Comparison of ENCODE assay signal across 27 mouse cellular contexts in the genomic region with DNA sequence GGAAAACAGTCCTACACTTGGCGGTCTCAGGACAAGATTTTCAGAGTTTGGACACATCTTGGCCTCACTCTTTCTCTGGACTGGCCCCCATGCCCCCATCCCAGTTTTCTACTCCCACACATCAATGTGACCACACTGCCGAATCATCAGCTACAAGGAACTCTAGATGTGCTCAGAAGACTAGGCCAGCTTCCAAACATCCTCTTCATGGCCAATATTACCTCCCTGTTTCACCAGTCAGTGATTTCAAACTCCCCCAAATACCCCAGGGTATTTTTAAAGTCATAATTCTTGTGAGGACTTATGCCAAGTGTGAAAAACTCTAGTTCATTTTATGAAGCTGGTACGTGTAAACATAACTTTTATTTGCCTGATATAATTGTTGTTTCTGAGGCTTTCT. TPM values are rescaled to one million over a fixed set of nuclear protein-coding genes. Genes with fewer than 3 reads are reported as not detected.
DNase-seq lines count a peak whose midpoint lies in the region; ATAC-seq and TF ChIP-seq lines count a peak whose summit lies in the region.
"Had no signal": no experiment of that assay in that cellular context is flagged by ENCODE, and none has a peak within 500 bp of the region (broad histone marks: within the 10 kb centered on the region; RNA-seq: fewer than 3 reads in every experiment).

No protein-coding gene starts in this region.

- peaks cover 9% of the 10 kb centered on the region for H3K4me1 ChIP-seq in embryonic fibroblast, embryonic 13.5 days (ENCODE audit: control insufficient read depth, insufficient read depth, low read length)
- no peaks in the 10 kb centered on the region for H3K4me1 ChIP-seq in hindbrain, embryonic 14.5 days (replicated peaks; ENCODE audit: control insufficient read depth, insufficient read depth, low read length)
- H3K4me1 ChIP-seq: embryonic facial prominence, embryonic 12.5 days; embryonic facial prominence, embryonic 15.5 days; forebrain, embryonic 12.5 days; forebrain, embryonic 15.5 days; heart, embryonic 10.5 days; heart, embryonic 13.5 days; hindbrain, embryonic 12.5 days; intestine, embryonic 15.5 days had no signal

- TF ChIP-seq CTCF in embryonic fibroblast, embryonic 13.5 days (IDR thresholded peaks at IDR 0.05; ENCODE audit: borderline replicate concordance, insufficient read depth, low read length) = no peak

- 88% methylated on average over 3 of the region's 3 CpGs for WGBS in hindbrain, embryonic 14.5 days

- no peak overlapping the region for H3K4me2 ChIP-seq in hindbrain, embryonic 14.5 days (replicated peaks)
- H3K4me2 ChIP-seq: embryonic facial prominence, embryonic 12.5 days; embryonic facial prominence, embryonic 15.5 days; forebrain, embryonic 12.5 days; forebrain, embryonic 15.5 days; heart, embryonic 13.5 days; hindbrain, embryonic 12.5 days; intestine, embryonic 15.5 days had no signal

- H3K9ac ChIP-seq in hindbrain, embryonic 14.5 days = no peak overlapping the region
- H3K9ac ChIP-seq: embryonic facial prominence, embryonic 12.5 days; embryonic facial prominence, embryonic 15.5 days; forebrain, embryonic 12.5 days; forebrain, embryonic 15.5 days; heart, embryonic 13.5 days; hindbrain, embryonic 12.5 days; intestine, embryonic 15.5 days had no signal

- no peak overlapping the region for H3K4me3 ChIP-seq in embryonic fibroblast, embryonic 13.5 days (ENCODE audit: insufficient read depth, low read length)
- no peak overlapping the region for H3K4me3 ChIP-seq in hindbrain, embryonic 14.5 days (replicated peaks; ENCODE audit: low read length)
- H3K4me3 ChIP-seq: embryonic facial prominence, embryonic 12.5 days; embryonic facial prominence, embryonic 15.5 days; erythroblast, embryonic 14.5 days; forebrain, embryonic 12.5 days; forebrain, embryonic 15.5 days; heart, embryonic 10.5 days; heart, embryonic 13.5 days; hindbrain, embryonic 12.5 days; intestine, embryonic 15.5 days had no signal

- peak; percentile 82 for DNase-seq in heart, adult 11 months
- DNase-seq in heart, postnatal 36 days = no peak
- peak; percentile 64 for DNase-seq in NIH3T3 (ENCODE audit: low read depth)
- DNase-seq in hindbrain, embryonic 14.5 days (ENCODE audit: low spot score) = no peak
- no peak for DNase-seq in left cerebral cortex, adult 8-10 months (ENCODE audit: low spot score in 2 of 2)
- DNase-seq: adrenal gland, postnatal 10 days; adrenal gland, postnatal 36 days; cerebellum, adult 18-20 months; cerebellum, adult 9-10 months; cerebellum, postnatal 14 days; gastrocnemius, postnatal 36 days; kidney, adult 11 months had no signal

- intact Hi-C loops in heart, postnatal 36 days (cut with DNase I) = no loop called here

- peak overlapping the region; percentile 88 for H3K27ac ChIP-seq in embryonic fibroblast, embryonic 13.5 days (ENCODE audit: insufficient read depth, low read length)
- no peak overlapping the region for H3K27ac ChIP-seq in hindbrain, embryonic 14.5 days
- H3K27ac ChIP-seq: embryonic facial prominence, embryonic 12.5 days; embryonic facial prominence, embryonic 15.5 days; forebrain, embryonic 12.5 days; forebrain, embryonic 15.5 days; heart, embryonic 10.5 days; heart, embryonic 13.5 days; hindbrain, embryonic 12.5 days; intestine, embryonic 15.5 days had no signal

- no peak for TF ChIP-seq POLR2A in embryonic fibroblast, embryonic 13.5 days (IDR thresholded peaks at IDR 0.05; ENCODE audit: low read depth, low read length)

- no peaks in the 10 kb centered on the region for H3K27me3 ChIP-seq in hindbrain, embryonic 14.5 days (ENCODE audit: control insufficient read depth, insufficient read depth, low read length)
- H3K27me3 ChIP-seq: embryonic facial prominence, embryonic 12.5 days; embryonic facial prominence, embryonic 15.5 days; forebrain, embryonic 12.5 days; forebrain, embryonic 15.5 days; heart, embryonic 13.5 days; hindbrain, embryonic 12.5 days; intestine, embryonic 15.5 days; Patski had no signal

- no peak for ATAC-seq in hindbrain, embryonic 14.5 days (ENCODE audit: low FRiP score)
- ATAC-seq: forebrain, embryonic 15.5 days; hindbrain, embryonic 16.5 days; intestine, embryonic 15.5 days; Patski had no signal

- no peaks in the 10 kb centered on the region for H3K36me3 ChIP-seq in hindbrain, embryonic 14.5 days (replicated peaks; ENCODE audit: control insufficient read depth, insufficient read depth)
- H3K36me3 ChIP-seq: embryonic facial prominence, embryonic 12.5 days; embryonic facial prominence, embryonic 15.5 days; forebrain, embryonic 12.5 days; forebrain, embryonic 15.5 days; heart, embryonic 10.5 days; heart, embryonic 13.5 days; hindbrain, embryonic 12.5 days; intestine, embryonic 15.5 days had no signal

- H3K9me3 ChIP-seq in hindbrain, embryonic 14.5 days (ENCODE audit: control insufficient read depth, low read length) = 0 out of 2 replicates have a peak, but pooled peaks cover 3% of the 10 kb centered on the region
- H3K9me3 ChIP-seq: embryonic facial prominence, embryonic 12.5 days; embryonic facial prominence, embryonic 15.5 days; forebrain, embryonic 12.5 days; forebrain, embryonic 15.5 days; heart, embryonic 10.5 days; heart, embryonic 13.5 days; hindbrain, embryonic 12.5 days; intestine, embryonic 15.5 days had no signal

RNA-seq across cellular contexts. Expression of a gene that starts 37.2 kb away (rescaled TPM):
- 10 to 100 TPM; 58.3 to 66.6 TPM for total RNA-seq in heart, postnatal 36 days (2021)
- 593 and 598 TPM in 2 replicates for polyA plus RNA-seq in embryonic fibroblast, embryonic 13.5 days (2011; ENCODE audit: insufficient read length, low read depth, missing spikeins)
- 5.4 and 6.7 TPM in 2 replicates for polyA plus RNA-seq in hindbrain, embryonic 14.5 days (2014; fragmentation: Nextera tagmentation; extraction: Ambion mirVana)
- 1 to 10 TPM; 4.7 to 6.3 (median 5.6) TPM for total RNA-seq in left cerebral cortex, adult 8-10 months (2022)
- polyA plus RNA-seq: erythroblast, embryonic 14.5 days had no signal

RNA-seq across cellular contexts. Expression of a gene that starts 40.1 kb away (rescaled TPM):
- under 1 TPM; 0.11 to 0.14 TPM for total RNA-seq in heart, postnatal 36 days (2021)
- 1.3 and 1.4 TPM in 2 replicates for polyA plus RNA-seq in embryonic fibroblast, embryonic 13.5 days (2011; ENCODE audit: insufficient read length, low read depth, missing spikeins)
- not detected in 2 replicates for polyA plus RNA-seq in hindbrain, embryonic 14.5 days (2014; fragmentation: Nextera tagmentation; extraction: Ambion mirVana)
- total RNA-seq in left cerebral cortex, adult 8-10 months (2022) = under 1 TPM in 3 of 4 experiments, not detected in 1; 0.13 to 0.23 (median 0.14) TPM
- total RNA-seq: adrenal gland, postnatal 36 days; ES-E14; granulocyte monocyte progenitor cell, adult 5-6 weeks; hematopoietic stem cell, adult 5-6 weeks had no signal
- polyA plus RNA-seq: erythroblast, embryonic 14.5 days had no signal

Comparison
In these comparisons a context has a peak if more than half of its experiments do, and no peak if none do; other contexts are left out.
1. DNase-seq: peak in heart, adult 11 months (single experiment) and NIH3T3 (single experiment); none in heart, postnatal 36 days (0 of 2), hindbrain, embryonic 14.5 days (single experiment) and left cerebral cortex, adult 8-10 months (0 of 2).
2. RNA of a gene that starts 37.2 kb away (total RNA-seq): 58.3 to 66.6 TPM in heart, postnatal 36 days; 4.7 to 6.3 TPM in left cerebral cortex, adult 8-10 months; every median in the first group is over 4 times any median in the second.